Mouse (Mus musculus): ENCODE results near the gene Epb41l5.

Epb41l5 gene

GRCm38 (mm10) chr1:119501881-119502280 lies 146.9 kb downstream of the Epb41l5 start:
- no peak for DNase-seq (ENCODE audit: low spot score in 2 of 2)

GRCm38 (mm10) chr1:119499456-119499855 lies 149.3 kb downstream of the Epb41l5 start:
- no peak for DNase-seq (ENCODE audit: low spot score in 2 of 2)

GRCm38 (mm10) chr1:119498536-119499231 lies 150.1 kb downstream of the Epb41l5 start:
- no peak for DNase-seq (ENCODE audit: low spot score in 2 of 2)

GRCm38 (mm10) chr1:119497346-119498004 lies 151.3 kb downstream of the Epb41l5 start:
- no peak for DNase-seq (ENCODE audit: low spot score in 2 of 2)

DNA sequence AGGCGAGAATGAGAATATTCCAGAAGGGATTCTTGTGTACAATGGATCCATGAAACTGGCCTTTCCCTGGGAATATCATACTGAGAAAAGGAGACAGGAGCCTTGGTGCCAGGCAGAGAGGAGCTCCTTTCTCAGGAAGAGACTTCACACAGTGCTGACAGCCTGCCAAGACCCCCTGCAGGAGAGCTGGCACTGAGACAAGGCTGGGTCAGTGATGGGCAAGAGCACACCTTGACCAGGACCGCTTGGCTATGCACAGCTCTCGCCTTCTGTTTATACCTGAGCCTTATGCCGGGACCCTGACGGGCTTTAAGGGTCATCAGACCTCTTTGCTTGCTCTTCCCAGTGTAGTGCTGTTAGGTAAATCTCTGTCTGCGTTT lies 153.4 kb downstream of the Epb41l5 start:
- no peak for DNase-seq (ENCODE audit: low spot score in 2 of 2)

All from urinary bladder, postnatal 36 days (tissue).